ENCODE assay signal across 9 mouse cellular contexts in genomic region chr2:58665081-58665814, GRCm38 (mm10).
DNase-seq lines count a peak whose midpoint lies in the region; ATAC-seq and TF ChIP-seq lines count a peak whose summit lies in the region.
"Had no signal": no experiment of that assay in that cellular context is flagged by ENCODE, and none has a peak within 500 bp of the region (broad histone marks: within the 10 kb centered on the region; RNA-seq: fewer than 3 reads in every experiment).

No protein-coding gene starts in this region.

- H3K9me3 ChIP-seq in midbrain, embryonic 14.5 days (ENCODE audit: control insufficient read depth, low read length): no peaks in the 10 kb centered on the region
- H3K9me3 ChIP-seq in midbrain, embryonic 16.5 days (replicated peaks; ENCODE audit: control insufficient read depth, low read length, poor library complexity, severe bottlenecking): no peaks in the 10 kb centered on the region
- H3K9me3 ChIP-seq in hindbrain, embryonic 14.5 days (ENCODE audit: control insufficient read depth, low read length): no peaks in the 10 kb centered on the region
- H3K9me3 ChIP-seq: neural tube, embryonic 13.5 days had no signal

- TF ChIP-seq CTCF in bone marrow macrophage, adult 2 months (IDR thresholded peaks at IDR 0.05; ENCODE audit: low read depth, low read length): peak; percentile 91
- peak; percentile 83 for TF ChIP-seq CTCF in embryonic fibroblast, embryonic 13.5 days (IDR thresholded peaks at IDR 0.05; ENCODE audit: borderline replicate concordance, insufficient read depth, low read length)

- DNase-seq in midbrain, embryonic 14.5 days: peak; percentile 82
- DNase-seq in hindbrain, embryonic 14.5 days (ENCODE audit: low spot score): peak; percentile 75
- DNase-seq in left cerebral cortex, postnatal 4 days: peak; percentile 89
- peak; percentile 74 for DNase-seq in retina, postnatal 1 day
- peak; percentile 77 for DNase-seq in urinary bladder, postnatal 14 days (ENCODE audit: low spot score)

- no peak overlapping the region for H3K4me3 ChIP-seq in midbrain, embryonic 14.5 days (replicated peaks; ENCODE audit: low read depth, low read length)
- H3K4me3 ChIP-seq in midbrain, embryonic 16.5 days (ENCODE audit: low read depth, low read length): no peak overlapping the region
- H3K4me3 ChIP-seq in bone marrow macrophage, adult 2 months (ENCODE audit: insufficient read depth, low read length): no peak overlapping the region
- H3K4me3 ChIP-seq in embryonic fibroblast, embryonic 13.5 days (ENCODE audit: insufficient read depth, low read length): no peak overlapping the region
- no peak overlapping the region for H3K4me3 ChIP-seq in hindbrain, embryonic 14.5 days (replicated peaks; ENCODE audit: low read length)
- H3K4me3 ChIP-seq: neural tube, embryonic 13.5 days had no signal

- 0 out of 2 replicates have a peak, but pooled peaks cover 10% of the 10 kb centered on the region for H3K4me1 ChIP-seq in midbrain, embryonic 14.5 days (ENCODE audit: control insufficient read depth, insufficient read depth, low read length)
- H3K4me1 ChIP-seq in midbrain, embryonic 16.5 days (ENCODE audit: control insufficient read depth, insufficient read depth, low read length): peaks cover 6% of the 10 kb centered on the region; the same call in 1 of the 2 replicates
- H3K4me1 ChIP-seq in bone marrow macrophage, adult 2 months (ENCODE audit: control insufficient read depth, insufficient read depth, low read length): no peaks in the 10 kb centered on the region
- no peaks in the 10 kb centered on the region for H3K4me1 ChIP-seq in embryonic fibroblast, embryonic 13.5 days (ENCODE audit: control insufficient read depth, insufficient read depth, low read length)
- no peaks in the 10 kb centered on the region; the same call in 1 of the 2 replicates for H3K4me1 ChIP-seq in hindbrain, embryonic 14.5 days (replicated peaks; ENCODE audit: control insufficient read depth, insufficient read depth, low read length)
- H3K4me1 ChIP-seq: neural tube, embryonic 13.5 days had no signal

- intact Hi-C loops in left cerebral cortex, postnatal 4 days (cut with DNase I): loop anchor here (2.0 to 5.0 kb wide), 3 partner anchors 98 to 468 kb away; partner anchors contain the start of genes Acvr1, Cytip and Upp2

- H3K36me3 ChIP-seq in midbrain, embryonic 14.5 days (ENCODE audit: control insufficient read depth, insufficient read depth, low read length): no peaks in the 10 kb centered on the region
- no peaks in the 10 kb centered on the region for H3K36me3 ChIP-seq in midbrain, embryonic 16.5 days (ENCODE audit: control insufficient read depth, insufficient read depth, low read length)
- no peaks in the 10 kb centered on the region for H3K36me3 ChIP-seq in hindbrain, embryonic 14.5 days (replicated peaks; ENCODE audit: control insufficient read depth, insufficient read depth)
- H3K36me3 ChIP-seq: neural tube, embryonic 13.5 days had no signal

- no peak overlapping the region for H3K9ac ChIP-seq in midbrain, embryonic 14.5 days (replicated peaks; ENCODE audit: low read length)
- H3K9ac ChIP-seq in midbrain, embryonic 16.5 days (ENCODE audit: low read depth, low read length): no peak overlapping the region
- no peak overlapping the region for H3K9ac ChIP-seq in hindbrain, embryonic 14.5 days
- H3K9ac ChIP-seq: neural tube, embryonic 13.5 days had no signal

- 0 out of 2 replicates have a peak, but pooled peaks cover 4% of the 10 kb centered on the region for H3K27me3 ChIP-seq in midbrain, embryonic 14.5 days (ENCODE audit: control insufficient read depth, insufficient read depth, low read length)
- no peaks in the 10 kb centered on the region for H3K27me3 ChIP-seq in midbrain, embryonic 16.5 days (ENCODE audit: control insufficient read depth, insufficient read depth, low read depth, low read length)
- H3K27me3 ChIP-seq in hindbrain, embryonic 14.5 days (ENCODE audit: control insufficient read depth, insufficient read depth, low read length): no peaks in the 10 kb centered on the region

- 84% methylated on average over 12 of the region's 12 CpGs for WGBS in midbrain, embryonic 14.5 days
- 81% methylated on average over 12 of the region's 12 CpGs for WGBS in midbrain, embryonic 16.5 days
- WGBS in hindbrain, embryonic 14.5 days: 84% methylated on average over 12 of the region's 12 CpGs

- TF ChIP-seq POLR2A in bone marrow macrophage, adult 2 months (IDR thresholded peaks at IDR 0.05; ENCODE audit: borderline replicate concordance, low read depth, low read length): no peak
- no peak for TF ChIP-seq POLR2A in embryonic fibroblast, embryonic 13.5 days (IDR thresholded peaks at IDR 0.05; ENCODE audit: low read depth, low read length)

- no peak for ATAC-seq in midbrain, embryonic 14.5 days (ENCODE audit: low FRiP score, low TSS enrichment)
- ATAC-seq in midbrain, embryonic 16.5 days: no peak
- ATAC-seq in hindbrain, embryonic 14.5 days (ENCODE audit: low FRiP score): no peak

- H3K27ac ChIP-seq in midbrain, embryonic 14.5 days (replicated peaks; ENCODE audit: low read depth, low read length): no peak overlapping the region
- no peak overlapping the region for H3K27ac ChIP-seq in midbrain, embryonic 16.5 days (ENCODE audit: low read length)
- H3K27ac ChIP-seq in bone marrow macrophage, adult 2 months (ENCODE audit: insufficient read depth, low read depth, low read length): no peak overlapping the region
- no peak overlapping the region for H3K27ac ChIP-seq in embryonic fibroblast, embryonic 13.5 days (ENCODE audit: insufficient read depth, low read length)
- no peak overlapping the region for H3K27ac ChIP-seq in hindbrain, embryonic 14.5 days
- H3K27ac ChIP-seq: neural tube, embryonic 13.5 days had no signal

- H3K4me2 ChIP-seq in midbrain, embryonic 14.5 days (ENCODE audit: low read length): no peak overlapping the region
- no peak overlapping the region for H3K4me2 ChIP-seq in midbrain, embryonic 16.5 days (ENCODE audit: low read length)
- no peak overlapping the region for H3K4me2 ChIP-seq in hindbrain, embryonic 14.5 days (replicated peaks)
- H3K4me2 ChIP-seq: neural tube, embryonic 13.5 days had no signal
